Mouse (Mus musculus): ENCODE measurements around the gene Cyld. TPM values are rescaled to one million over a fixed set of nuclear protein-coding genes. Genes with fewer than 3 reads are reported as not detected.
A peak's percentile ranks its signal among the peaks of the same experiment; 100 is the strongest.

The Cyld gene
- polyA plus RNA-seq, 1 experiment from 2014 or later, result 13.0 TPM

- no peaks in the 10 kb centered on the region for H3K36me3 ChIP-seq
- H3K4me1 ChIP-seq, result peaks cover 14% of the 10 kb centered on the region
- H3K9ac ChIP-seq, result no peak overlapping the region
- 35% methylated on average over 4 of the region's 4 CpGs for WGBS
- H3K4me2 ChIP-seq, result no peak overlapping the region
- no peak for ATAC-seq (ENCODE audit: insufficient number of reproducible peaks, insufficient read depth, low FRiP score, low TSS enrichment, low read depth)
- H3K27ac ChIP-seq, result no peak overlapping the region
- H3K27me3 ChIP-seq, result no peaks in the 10 kb centered on the region
- H3K9me3 ChIP-seq, result no peaks in the 10 kb centered on the region
- H3K4me3 ChIP-seq, result no peak overlapping the region
Measured at GRCm38 (mm10) chr8:88691342-88691948, 5.4 kb upstream of the Cyld start.

GRCm38 (mm10) chr8:88691961-88692360, 4.9 kb upstream of the Cyld start:
- Histone ChIP-seq H3K27ac (no peak overlapping the region), H3K9ac (no peak overlapping the region), H3K4me3 (no peak overlapping the region), H3K9me3 (no peaks in the 10 kb centered on the region), H3K27me3 (no peaks in the 10 kb centered on the region), H3K36me3 (no peaks in the 10 kb centered on the region), H3K4me2 (no peak overlapping the region), H3K4me1 (peaks cover 11% of the 10 kb centered on the region)
- no peak for ATAC-seq (ENCODE audit: insufficient number of reproducible peaks, insufficient read depth, low FRiP score, low TSS enrichment, low read depth)
- WGBS, result 45% methylated on average over 7 of the region's 7 CpGs

GRCm38 (mm10) chr8:88692866-88693265, 4.0 kb upstream of the Cyld start:
- no peak overlapping the region for H3K9ac ChIP-seq
- no peaks in the 10 kb centered on the region for H3K9me3 ChIP-seq
- no peak overlapping the region for H3K4me2 ChIP-seq
- 75% methylated on average over 6 of the region's 6 CpGs for WGBS
- no peaks in the 10 kb centered on the region for H3K36me3 ChIP-seq
- H3K4me3 ChIP-seq, result no peak overlapping the region
- peaks cover 15% of the 10 kb centered on the region for H3K4me1 ChIP-seq
- H3K27ac ChIP-seq, result no peak overlapping the region
- ATAC-seq (ENCODE audit: insufficient number of reproducible peaks, insufficient read depth, low FRiP score, low TSS enrichment, low read depth), result no peak
- no peaks in the 10 kb centered on the region for H3K27me3 ChIP-seq

- Histone ChIP-seq H3K27me3 (no peaks in the 10 kb centered on the region), H3K4me3 (no peak overlapping the region), H3K36me3 (no peaks in the 10 kb centered on the region), H3K4me1 (peaks cover 17% of the 10 kb centered on the region), H3K27ac (no peak overlapping the region), H3K9ac (no peak overlapping the region), H3K9me3 (no peaks in the 10 kb centered on the region), H3K4me2 (no peak overlapping the region)
- no peak for ATAC-seq (ENCODE audit: insufficient number of reproducible peaks, insufficient read depth, low FRiP score, low TSS enrichment, low read depth)
- 50% methylated on average over 4 of the region's 4 CpGs for WGBS
Measured at GRCm38 (mm10) chr8:88693376-88693775, 3.5 kb upstream of the Cyld start.

- WGBS, result 73% methylated on average over 7 of the region's 7 CpGs
- no peak for ATAC-seq (ENCODE audit: insufficient number of reproducible peaks, insufficient read depth, low FRiP score, low TSS enrichment, low read depth)
Measured at GRCm38 (mm10) chr8:88694291-88694690, 2.5 kb upstream of the Cyld start.

GRCm38 (mm10) chr8:88696228-88696627, 600 bp upstream of the Cyld start:
- peak overlapping the region; percentile 79 for H3K4me2 ChIP-seq
- no peaks in the 10 kb centered on the region for H3K36me3 ChIP-seq
- 17% methylated on average over 7 of the region's 7 CpGs for WGBS
- H3K4me3 ChIP-seq, result peak overlapping the region; percentile 91
- ATAC-seq (ENCODE audit: insufficient number of reproducible peaks, insufficient read depth, low FRiP score, low TSS enrichment, low read depth), result no peak
- no peaks in the 10 kb centered on the region for H3K27me3 ChIP-seq
- H3K9me3 ChIP-seq, result no peaks in the 10 kb centered on the region
- 0 out of 2 replicates have a peak overlapping the region, but pooled peaks have one; percentile 13 for H3K27ac ChIP-seq
- H3K9ac ChIP-seq, result 0 out of 2 replicates have a peak overlapping the region, but pooled peaks have one; percentile 22
- H3K4me1 ChIP-seq, result peaks cover 14% of the 10 kb centered on the region

More at GRCm38 (mm10) chr8:88694291-88694690, 2.5 kb upstream of the Cyld start:
- H3K4me3 ChIP-seq, result no peak overlapping the region
- H3K9ac ChIP-seq, result no peak overlapping the region
- no peaks in the 10 kb centered on the region for H3K9me3 ChIP-seq
- H3K36me3 ChIP-seq, result no peaks in the 10 kb centered on the region
- no peaks in the 10 kb centered on the region for H3K27me3 ChIP-seq
- no peak overlapping the region for H3K27ac ChIP-seq
- H3K4me1 ChIP-seq, result peaks cover 14% of the 10 kb centered on the region
- no peak overlapping the region for H3K4me2 ChIP-seq

- Histone ChIP-seq H3K9ac (peak overlapping the region; percentile 86), H3K4me1 (peaks cover 11% of the 10 kb centered on the region), H3K36me3 (no peaks in the 10 kb centered on the region), H3K27me3 (no peaks in the 10 kb centered on the region), H3K4me2 (peak overlapping the region; percentile 79), H3K27ac (no peak overlapping the region), H3K9me3 (no peaks in the 10 kb centered on the region), H3K4me3 (peak overlapping the region; percentile 91)
- no peak for ATAC-seq (ENCODE audit: insufficient number of reproducible peaks, insufficient read depth, low FRiP score, low TSS enrichment, low read depth)
- 20% methylated on average over 4 of the region's 4 CpGs for WGBS
Measured at GRCm38 (mm10) chr8:88697642-88698031, 809 bp downstream of the Cyld start.

GRCm38 (mm10) chr8:88698048-88698447, 1.2 kb downstream of the Cyld start:
- no peak overlapping the region for H3K27ac ChIP-seq
- no peaks in the 10 kb centered on the region for H3K9me3 ChIP-seq
- H3K27me3 ChIP-seq, result no peaks in the 10 kb centered on the region
- H3K4me3 ChIP-seq, result peak overlapping the region; percentile 91
- WGBS, result 39% methylated on average over 2 of the region's 2 CpGs
- no peaks in the 10 kb centered on the region for H3K36me3 ChIP-seq
- H3K4me2 ChIP-seq, result peak overlapping the region; percentile 79
- H3K4me1 ChIP-seq, result peaks cover 11% of the 10 kb centered on the region
- no peak for ATAC-seq (ENCODE audit: insufficient number of reproducible peaks, insufficient read depth, low FRiP score, low TSS enrichment, low read depth)
- peak overlapping the region; percentile 86; the same call in 1 of the 2 replicates for H3K9ac ChIP-seq

- Histone ChIP-seq H3K27ac (no peak overlapping the region), H3K27me3 (no peaks in the 10 kb centered on the region), H3K4me3 (no peak overlapping the region), H3K4me2 (no peak overlapping the region), H3K36me3 (no peaks in the 10 kb centered on the region), H3K9ac (no peak overlapping the region), H3K4me1 (peaks cover 6% of the 10 kb centered on the region; the same call in 1 of the 2 replicates), H3K9me3 (no peaks in the 10 kb centered on the region)
- no peak for ATAC-seq (ENCODE audit: insufficient number of reproducible peaks, insufficient read depth, low FRiP score, low TSS enrichment, low read depth)
- WGBS, result 24% methylated on average over 2 of the region's 2 CpGs
Measured at GRCm38 (mm10) chr8:88701611-88702010, 4.8 kb downstream of the Cyld start.

GRCm38 (mm10) chr8:88702816-88703215, 6.0 kb downstream of the Cyld start:
- peaks cover 3% of the 10 kb centered on the region; the same call in 1 of the 2 replicates for H3K4me1 ChIP-seq
- H3K4me2 ChIP-seq, result no peak overlapping the region
- no peaks in the 10 kb centered on the region for H3K36me3 ChIP-seq
- ATAC-seq (ENCODE audit: insufficient number of reproducible peaks, insufficient read depth, low FRiP score, low TSS enrichment, low read depth), result no peak
- H3K27me3 ChIP-seq, result no peaks in the 10 kb centered on the region
- no peak overlapping the region for H3K4me3 ChIP-seq
- H3K27ac ChIP-seq, result no peak overlapping the region
- WGBS, result 74% methylated on average over 3 of the region's 3 CpGs
- H3K9ac ChIP-seq, result no peak overlapping the region
- no peaks in the 10 kb centered on the region for H3K9me3 ChIP-seq

GRCm38 (mm10) chr8:88723256-88723963, 26.6 kb downstream of the Cyld start:
- H3K9ac ChIP-seq, result no peak overlapping the region
- no peaks in the 10 kb centered on the region for H3K4me1 ChIP-seq
- H3K27ac ChIP-seq, result no peak overlapping the region
- H3K4me2 ChIP-seq, result no peak overlapping the region
- H3K27me3 ChIP-seq, result no peaks in the 10 kb centered on the region
- no peaks in the 10 kb centered on the region for H3K9me3 ChIP-seq
- no peak overlapping the region for H3K4me3 ChIP-seq
- ATAC-seq (ENCODE audit: insufficient number of reproducible peaks, insufficient read depth, low FRiP score, low TSS enrichment, low read depth), result no peak
- WGBS, result 93% methylated on average over 2 of the region's 2 CpGs
- H3K36me3 ChIP-seq, result peaks cover 35% of the 10 kb centered on the region
